Mouse (Mus musculus) central nervous system, embryonic 11.5 days (tissue): ENCODE data around the gene Amfr. TPM values are rescaled to one million over a fixed set of nuclear protein-coding genes. Genes with fewer than 3 reads are reported as not detected.

ENCODE experiments used
- polyA plus RNA-seq: library from polyadenylated mRNA; depleted of rRNA; stranded (reverse); fragments of >200 nt; gene quantifications from 2 replicates; pipeline ENCODE4 v1.2.3, GENCODE M21; 2012; rRNA removed

The Amfr gene
- polyA plus RNA-seq, result 57.7 and 102 TPM in 2 replicates

DNA sequence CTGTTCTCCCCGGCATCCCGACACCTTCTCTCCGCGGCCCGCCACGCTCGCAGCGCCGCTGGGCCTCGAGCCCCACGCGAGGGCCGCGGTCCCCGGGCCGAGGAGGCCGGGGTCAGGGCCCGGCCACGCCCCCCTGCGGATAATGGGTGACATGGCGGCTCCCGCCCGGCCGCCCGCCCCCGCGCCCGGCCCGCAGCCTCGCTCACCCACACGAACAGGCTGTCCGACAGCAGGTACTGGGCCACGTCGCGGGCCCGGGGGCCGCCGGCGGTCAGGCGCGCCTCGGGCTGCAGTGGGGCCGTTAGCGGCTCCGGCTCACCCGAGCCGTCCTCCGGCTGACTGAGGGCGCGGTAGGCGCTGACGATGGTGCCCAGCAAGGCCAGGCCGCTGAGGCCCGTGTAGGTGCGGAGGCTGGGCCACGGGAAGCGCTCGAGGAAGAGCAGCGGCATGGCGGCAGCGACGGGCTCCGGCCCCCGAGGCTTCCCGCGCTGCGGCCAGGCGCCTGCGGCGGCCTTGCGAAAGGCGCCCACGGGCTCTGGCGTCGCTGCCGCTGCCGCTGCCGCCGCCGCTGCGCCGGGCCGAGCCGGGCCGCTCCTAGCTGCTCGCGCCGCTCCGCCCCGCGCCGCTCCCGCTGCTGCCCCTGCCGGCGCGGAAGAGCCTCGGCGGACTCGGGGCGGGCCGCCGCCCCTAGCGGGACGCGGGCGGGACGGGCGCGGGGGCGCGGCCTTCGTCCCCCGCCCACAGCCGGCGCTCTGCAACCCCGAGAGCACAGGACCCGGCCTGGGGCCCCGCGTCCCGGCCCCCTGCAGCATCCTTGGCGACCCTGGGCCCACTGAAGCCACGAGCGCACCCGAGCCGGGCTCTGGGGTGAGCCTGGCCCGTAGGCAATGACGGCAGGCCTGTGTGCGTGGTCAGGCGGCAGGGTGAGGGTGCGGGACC is at the start of gene Amfr:
Amfr (minus strand) TSS at position 830 of the 939 bp plus-strand sequence.

DNA sequence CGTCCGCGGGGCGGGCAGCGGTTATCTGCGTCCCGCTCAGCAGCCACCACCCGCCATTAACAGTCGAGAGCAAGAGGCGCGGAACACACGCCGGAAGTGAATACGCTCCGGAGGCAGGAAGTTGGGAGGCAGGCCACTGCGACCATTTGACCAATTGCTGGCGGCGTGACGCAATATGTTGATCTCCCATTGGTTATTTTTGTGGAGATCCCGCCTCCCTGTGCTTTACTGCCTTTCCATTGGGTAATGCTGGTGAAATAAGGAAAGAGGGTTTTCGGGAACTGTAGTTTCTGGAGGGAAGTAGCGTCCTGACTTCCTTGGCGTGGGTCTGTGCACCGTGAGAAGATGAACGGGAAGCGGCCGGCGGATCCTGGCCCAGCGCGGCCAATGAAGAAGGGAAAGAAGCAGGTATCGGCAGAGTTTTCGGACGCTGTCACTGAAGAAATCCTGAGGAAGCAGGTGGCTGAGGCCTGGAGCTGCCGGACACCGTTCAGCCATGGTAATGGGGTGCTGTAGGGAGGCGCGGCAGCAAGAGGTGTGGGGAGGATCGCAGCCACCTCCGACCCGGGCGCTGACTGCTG is 24.4 kb upstream of the Amfr start, which contains the start of the genes Nudt21 and Ogfod1:
Nudt21 (minus strand) TSS at position 88 of the 581 bp plus-strand sequence.
Ogfod1 (plus strand) TSS at position 255 of the 581 bp plus-strand sequence.

Other genes with a start within 250 kb of the Amfr start
- gene Gnao1, start 202.9 kb downstream of the Amfr start, polyA plus RNA-seq, result 101 and 114 TPM in 2 replicates
- gene Nudt21, start 24.2 kb upstream of the Amfr start, polyA plus RNA-seq, result 120 and 128 TPM in 2 replicates
- 11.6 and 12.8 TPM in 2 replicates for gene Ogfod1, start 24.4 kb upstream of the Amfr start, polyA plus RNA-seq
- gene Bbs2, start 86.1 kb upstream of the Amfr start, polyA plus RNA-seq, result 32.4 and 40.3 TPM in 2 replicates
- not detected in 2 replicates for gene Mt4, start 124.4 kb upstream of the Amfr start, polyA plus RNA-seq
- gene Mt3, start 139.8 kb upstream of the Amfr start, polyA plus RNA-seq, result 17.6 and 43.8 TPM in 2 replicates
- 77.3 and 176 TPM in 2 replicates for gene Mt2, start 159.8 kb upstream of the Amfr start, polyA plus RNA-seq
- gene Mt1, start 166.2 kb upstream of the Amfr start, polyA plus RNA-seq, result 102 and 190 TPM in 2 replicates
- gene Nup93, start 201.7 kb upstream of the Amfr start, polyA plus RNA-seq, result 71.6 and 75.1 TPM in 2 replicates